Comparison of ENCODE assay signal across 8 mouse cellular contexts in the genomic region with DNA sequence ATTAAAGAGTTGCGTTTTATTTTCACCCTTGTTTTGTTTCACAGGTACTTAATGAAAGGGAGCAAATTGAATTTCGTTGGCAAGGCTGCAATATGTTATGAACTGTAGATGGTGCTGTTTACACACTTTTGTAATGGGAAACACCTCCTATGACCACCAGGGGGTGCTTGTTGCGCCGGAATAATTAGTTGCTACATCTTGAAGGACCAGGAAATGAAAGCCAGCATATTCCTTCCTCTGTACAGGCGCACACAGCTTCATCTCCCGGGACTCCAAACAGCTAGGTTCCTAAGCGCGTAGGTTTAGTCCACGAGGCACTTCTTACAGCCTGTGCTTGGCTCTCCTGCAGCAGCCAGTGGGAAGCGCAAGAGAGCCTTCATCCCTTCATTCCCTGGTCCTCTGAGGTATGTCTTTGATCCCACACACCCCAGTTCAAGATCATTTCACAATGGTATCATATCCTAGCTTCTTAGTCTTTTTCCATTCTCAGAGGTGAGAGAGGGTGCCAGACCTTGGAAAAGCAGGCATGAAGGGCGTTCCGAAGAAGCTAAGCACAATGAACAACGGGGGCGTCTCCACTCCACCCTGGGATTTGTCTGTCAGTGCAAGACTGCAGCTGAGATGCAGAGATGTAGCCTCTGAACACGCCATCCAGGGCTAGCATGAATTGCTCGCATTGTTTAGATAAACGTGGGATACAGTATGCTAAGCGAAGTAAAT.
A peak's percentile ranks its signal among the peaks of the same experiment; 100 is the strongest.
DNase-seq lines count a peak whose midpoint lies in the region; ATAC-seq and TF ChIP-seq lines count a peak whose summit lies in the region.

No protein-coding gene starts in this region.

- ATAC-seq in embryonic facial prominence, embryonic 13.5 days (ENCODE audit: insufficient number of reproducible peaks, insufficient read depth, low FRiP score, low TSS enrichment, low read depth), result no peak
- ATAC-seq in kidney, embryonic 14.5 days (ENCODE audit: low FRiP score, low TSS enrichment), result peak; percentile 80; the same call in 1 of the 2 replicates
- peak; percentile 71; the same call in 1 of the 2 replicates for ATAC-seq in limb, embryonic 14.5 days (ENCODE audit: low FRiP score, low read depth)
- ATAC-seq in midbrain, embryonic 16.5 days, result peak; percentile 92

- peaks cover 5% of the 10 kb centered on the region for H3K4me1 ChIP-seq in embryonic facial prominence, embryonic 13.5 days
- H3K4me1 ChIP-seq in heart, embryonic 10.5 days, result 0 out of 2 replicates have a peak, but pooled peaks cover 6% of the 10 kb centered on the region
- no peaks in the 10 kb centered on the region for H3K4me1 ChIP-seq in kidney, embryonic 14.5 days (ENCODE audit: control insufficient read depth, insufficient read depth, low read length)
- H3K4me1 ChIP-seq in limb, embryonic 14.5 days (ENCODE audit: control insufficient read depth, insufficient read depth, low read length), result 0 out of 2 replicates have a peak, but pooled peaks cover 3% of the 10 kb centered on the region
- peaks cover 3% of the 10 kb centered on the region; the same call in 1 of the 2 replicates for H3K4me1 ChIP-seq in midbrain, embryonic 16.5 days (ENCODE audit: control insufficient read depth, insufficient read depth, low read length)

- no peaks in the 10 kb centered on the region for H3K9me3 ChIP-seq in embryonic facial prominence, embryonic 13.5 days
- H3K9me3 ChIP-seq in heart, embryonic 10.5 days, result no peaks in the 10 kb centered on the region
- no peaks in the 10 kb centered on the region for H3K9me3 ChIP-seq in kidney, embryonic 14.5 days (ENCODE audit: control insufficient read depth, low read length)
- no peaks in the 10 kb centered on the region for H3K9me3 ChIP-seq in limb, embryonic 14.5 days (ENCODE audit: control insufficient read depth, low read length)
- H3K9me3 ChIP-seq in midbrain, embryonic 16.5 days (replicated peaks; ENCODE audit: control insufficient read depth, low read length, poor library complexity, severe bottlenecking), result no peaks in the 10 kb centered on the region

- no peak overlapping the region for H3K27ac ChIP-seq in embryonic facial prominence, embryonic 13.5 days
- H3K27ac ChIP-seq in heart, embryonic 10.5 days, result no peak overlapping the region
- no peak overlapping the region for H3K27ac ChIP-seq in kidney, embryonic 14.5 days (ENCODE audit: low read depth, low read length)
- H3K27ac ChIP-seq in limb, embryonic 14.5 days (replicated peaks; ENCODE audit: low read depth, low read length), result no peak overlapping the region
- no peak overlapping the region for H3K27ac ChIP-seq in midbrain, embryonic 16.5 days (ENCODE audit: low read length)

- peak overlapping the region; percentile 62 for H3K9ac ChIP-seq in embryonic facial prominence, embryonic 13.5 days
- peak overlapping the region; percentile 44; the same call in 1 of the 2 replicates for H3K9ac ChIP-seq in kidney, embryonic 14.5 days (ENCODE audit: low read depth, low read length)
- H3K9ac ChIP-seq in limb, embryonic 14.5 days (ENCODE audit: low read depth, low read length, severe bottlenecking), result 0 out of 2 replicates have a peak overlapping the region, but pooled peaks have one; percentile 18
- H3K9ac ChIP-seq in midbrain, embryonic 16.5 days (ENCODE audit: low read depth, low read length), result peak overlapping the region; percentile 55

- peak; percentile 85 for DNase-seq in 3T3-L1 (ENCODE audit: low read depth, low spot score)
- DNase-seq in adrenal gland, postnatal 36 days, result peak; percentile 56 to 76
- peak; percentile 82 for DNase-seq in heart, embryonic 10.5 days (ENCODE audit: low spot score)
- peak; percentile 82 for DNase-seq in limb, embryonic 14.5 days (ENCODE audit: low spot score)
- peak; percentile 58 for DNase-seq in splenic B cell, adult 2 months (ENCODE audit: low read depth, low spot score)

- peak; percentile 26; the same call in 1 of the 2 replicates for TF ChIP-seq POLR2A in limb, embryonic 14.5 days (IDR thresholded peaks at IDR 0.05; ENCODE audit: borderline replicate concordance, extremely low read depth, insufficient read depth, insufficient read length)

- peak overlapping the region; percentile 64 for H3K4me2 ChIP-seq in embryonic facial prominence, embryonic 13.5 days
- H3K4me2 ChIP-seq in kidney, embryonic 14.5 days (replicated peaks; ENCODE audit: low read depth, low read length), result peak overlapping the region; percentile 46
- peak overlapping the region; percentile 58 for H3K4me2 ChIP-seq in limb, embryonic 14.5 days (replicated peaks; ENCODE audit: low read depth, low read length, severe bottlenecking)
- peak overlapping the region; percentile 67 for H3K4me2 ChIP-seq in midbrain, embryonic 16.5 days (ENCODE audit: low read length)

- H3K4me3 ChIP-seq in embryonic facial prominence, embryonic 13.5 days, result peak overlapping the region; percentile 32
- H3K4me3 ChIP-seq in heart, embryonic 10.5 days, result peak overlapping the region; percentile 51
- H3K4me3 ChIP-seq in kidney, embryonic 14.5 days (ENCODE audit: low read length), result peak overlapping the region; percentile 14; the same call in 1 of the 2 replicates
- H3K4me3 ChIP-seq in limb, embryonic 14.5 days (replicated peaks; ENCODE audit: low read length), result no peak overlapping the region; the same call in 1 of the 2 replicates
- H3K4me3 ChIP-seq in midbrain, embryonic 16.5 days (ENCODE audit: low read depth, low read length), result peak overlapping the region; percentile 29

- H3K36me3 ChIP-seq in embryonic facial prominence, embryonic 13.5 days, result no peaks in the 10 kb centered on the region
- no peaks in the 10 kb centered on the region for H3K36me3 ChIP-seq in heart, embryonic 10.5 days
- H3K36me3 ChIP-seq in kidney, embryonic 14.5 days (ENCODE audit: control insufficient read depth, insufficient read depth, low read length), result no peaks in the 10 kb centered on the region
- no peaks in the 10 kb centered on the region for H3K36me3 ChIP-seq in limb, embryonic 14.5 days (ENCODE audit: control insufficient read depth, insufficient read depth, low read length)
- no peaks in the 10 kb centered on the region for H3K36me3 ChIP-seq in midbrain, embryonic 16.5 days (ENCODE audit: control insufficient read depth, insufficient read depth, low read length)
- no peaks in the 10 kb centered on the region for H3K36me3 ChIP-seq in splenic B cell, adult 2 months (ENCODE audit: control insufficient read depth, insufficient read depth, low read length, poor library complexity, severe bottlenecking)

- WGBS in embryonic facial prominence, embryonic 13.5 days, result 30% methylated on average over 18 of the region's 18 CpGs
- 37% methylated on average over 18 of the region's 18 CpGs for WGBS in heart, embryonic 10.5 days
- 36% methylated on average over 18 of the region's 18 CpGs for WGBS in kidney, embryonic 14.5 days
- WGBS in limb, embryonic 14.5 days, result 35% methylated on average over 18 of the region's 18 CpGs
- WGBS in midbrain, embryonic 16.5 days, result 32% methylated on average over 18 of the region's 18 CpGs

- peaks cover 22% of the 10 kb centered on the region for H3K27me3 ChIP-seq in embryonic facial prominence, embryonic 13.5 days
- H3K27me3 ChIP-seq in heart, embryonic 10.5 days (ENCODE audit: insufficient read depth, poor library complexity, severe bottlenecking), result peaks cover 9% of the 10 kb centered on the region; the same call in 1 of the 2 replicates
- H3K27me3 ChIP-seq in kidney, embryonic 14.5 days (ENCODE audit: control insufficient read depth, insufficient read depth, low read length), result peaks cover 3% of the 10 kb centered on the region
- H3K27me3 ChIP-seq in limb, embryonic 14.5 days (ENCODE audit: control insufficient read depth, insufficient read depth, low read length), result no peaks in the 10 kb centered on the region
- H3K27me3 ChIP-seq in midbrain, embryonic 16.5 days (ENCODE audit: control insufficient read depth, insufficient read depth, low read depth, low read length), result no peaks in the 10 kb centered on the region; the same call in 1 of the 2 replicates
- H3K27me3 ChIP-seq in splenic B cell, adult 2 months (ENCODE audit: control insufficient read depth, insufficient read depth, low read length, poor library complexity, severe bottlenecking), result no peaks in the 10 kb centered on the region
